Mouse (Mus musculus) lung, postnatal 0 days (tissue): Measurements from ENCODE around the gene Sox30.

Experiments used
- CTCF ChIP-seq: IDR thresholded peaks from 2 replicates; pipeline ENCODE4 v1.5.1; 2016; ENCODE audit warnings: antibody characterized with exemption, mild to moderate bottlenecking
- EP300 ChIP-seq: IDR thresholded peaks from 2 replicates; pipeline ENCODE4 v1.6.1; 2016; ENCODE audit warnings: antibody characterized with exemption, mild to moderate bottlenecking, control low read depth

DNA sequence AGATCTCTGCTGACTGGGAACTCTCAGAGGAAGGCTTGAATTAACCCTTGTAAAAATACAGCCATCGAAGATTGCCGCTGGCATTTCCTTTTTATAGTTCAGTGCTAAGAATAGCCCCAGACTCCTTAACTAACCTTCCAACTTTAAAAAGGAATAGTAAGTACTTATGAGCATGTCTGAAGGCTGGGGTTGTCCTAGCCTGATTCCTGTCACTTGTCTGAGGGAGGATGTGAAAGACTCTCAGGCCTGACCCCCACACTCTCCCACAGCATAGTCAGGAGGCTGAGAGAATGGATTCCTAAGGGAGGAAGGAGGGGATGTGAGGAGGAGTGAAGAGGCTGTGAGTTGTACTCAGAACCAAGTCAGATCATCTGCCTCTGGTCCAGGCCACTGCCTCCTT is 49.4 kb downstream of the Sox30 start:
- TF ChIP-seq CTCF (no peak), EP300 (no peak)
